Mouse (Mus musculus): Measurements from ENCODE around the gene Gm9837. TPM values are rescaled to one million over a fixed set of nuclear protein-coding genes. Genes with fewer than 3 reads are reported as not detected.

Gm9837 gene
- polyA plus RNA-seq, 1 experiment: not detected

- no peak for TF ChIP-seq GATA1 (IDR thresholded peaks at IDR 0.05; ENCODE audit: low read length)
These were observed 45.0 kb downstream of the Gm9837 start for GRCm38 (mm10) chr11:53425251-53425650.

- no peak for TF ChIP-seq GATA1 (IDR thresholded peaks at IDR 0.05; ENCODE audit: low read length)
These were observed 45.5 kb downstream of the Gm9837 start for GRCm38 (mm10) chr11:53424826-53425225.

GRCm38 (mm10) chr11:53423036-53423435 is 47.2 kb downstream of the Gm9837 start, which contains the start of gene Leap2:
Gene Leap2, minus strand, starts transcription at chr11:53423170.
- TF ChIP-seq GATA1 (IDR thresholded peaks at IDR 0.05; ENCODE audit: low read length): no peak

Other genes with a start within 250 kb of the Gm9837 start
- gene Hspa4, start 170.0 kb downstream of the Gm9837 start, polyA plus RNA-seq (2012): 51.3 and 51.9 TPM in 2 replicates
- gene Zcchc10, start 145.8 kb downstream of the Gm9837 start, polyA plus RNA-seq (2012): 1.4 and 2.3 TPM in 2 replicates
- gene Aff4, start 119.6 kb downstream of the Gm9837 start, polyA plus RNA-seq (2012): 4.1 and 4.5 TPM in 2 replicates
- gene Leap2, start 47.3 kb downstream of the Gm9837 start, polyA plus RNA-seq (2012): not detected in 2 replicates
- gene Uqcrq, start 39.6 kb downstream of the Gm9837 start, polyA plus RNA-seq (2012): 217 and 299 TPM in 2 replicates
- 0.14 and 0.24 TPM in 2 replicates for gene Gdf9, start 39.5 kb downstream of the Gm9837 start, polyA plus RNA-seq (2012)
- gene Gm10447, start 13.4 kb downstream of the Gm9837 start, polyA plus RNA-seq (2012): not detected in 2 replicates
- not detected in 2 replicates for gene Shroom1, start 13.3 kb downstream of the Gm9837 start, polyA plus RNA-seq (2012)
- 0.15 and 0.50 TPM in 2 replicates for gene Gm9945, start 9.7 kb upstream of the Gm9837 start, polyA plus RNA-seq (2012)
- gene Sowaha, start 9.8 kb upstream of the Gm9837 start, polyA plus RNA-seq (2012): 12.6 and 15.6 TPM in 2 replicates
- gene Sept8, start 48.8 kb upstream of the Gm9837 start, polyA plus RNA-seq (2012): 208 and 239 TPM in 2 replicates
- gene Kif3a, start 96.9 kb upstream of the Gm9837 start, polyA plus RNA-seq (2012): 6.9 and 7.2 TPM in 2 replicates
- gene Il4, start 148.2 kb upstream of the Gm9837 start, polyA plus RNA-seq (2012): 0.81 TPM in 1 of 2 replicates, not detected in the other
- not detected in 2 replicates for gene Il13, start 164.2 kb upstream of the Gm9837 start, polyA plus RNA-seq (2012)
- 16.0 and 16.3 TPM in 2 replicates for gene Rad50, start 236.8 kb upstream of the Gm9837 start, polyA plus RNA-seq (2012)